Mouse (Mus musculus): ENCODE results near the gene Trip10.

Trip10 gene

DNA sequence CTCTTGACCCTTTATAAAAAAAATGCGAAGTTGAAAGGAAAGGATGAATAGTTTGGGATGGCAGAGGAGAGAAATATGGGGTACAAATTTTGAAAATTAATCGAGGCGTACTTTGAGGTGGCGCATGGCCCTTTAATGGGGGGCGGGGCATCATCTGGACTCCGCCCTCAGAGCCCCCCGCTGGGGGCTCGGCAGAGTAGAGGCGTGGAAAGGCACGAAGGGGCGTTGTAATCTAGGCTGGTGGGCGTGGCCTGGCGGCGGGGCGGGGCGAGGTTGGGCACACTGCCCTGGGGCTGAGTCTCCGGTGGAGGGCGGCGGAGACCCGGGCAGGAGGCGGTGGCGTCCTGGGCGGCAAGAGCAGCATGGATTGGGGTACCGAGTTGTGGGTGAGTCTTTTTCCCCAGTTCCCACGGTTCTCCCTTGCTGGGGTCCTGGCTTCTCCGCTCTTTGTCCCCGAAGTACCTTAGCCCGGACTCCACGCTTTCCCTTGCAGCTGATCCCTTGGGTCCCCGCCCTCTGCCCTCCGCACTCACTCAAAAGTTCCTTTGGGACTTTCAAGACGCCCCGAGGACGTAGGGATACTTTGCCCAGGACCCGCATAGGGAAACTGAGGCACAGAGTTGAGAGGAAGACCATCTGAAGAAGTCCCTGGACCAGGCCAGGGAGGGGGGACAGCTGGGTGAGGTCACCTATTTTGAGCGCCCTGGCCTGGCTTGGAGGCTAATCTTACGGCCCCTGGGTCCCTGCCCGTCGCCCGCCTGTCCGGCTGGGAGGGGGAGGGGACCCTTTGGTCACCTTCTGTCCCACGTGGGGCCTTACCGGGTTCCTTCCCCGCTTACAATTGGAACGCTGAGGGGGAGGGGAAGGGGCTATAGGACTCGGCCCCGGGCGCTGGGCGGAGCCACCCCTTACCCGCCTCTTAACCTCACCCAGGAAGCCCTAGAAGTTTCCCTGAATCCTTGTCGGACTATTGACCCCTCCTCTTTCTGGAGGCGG is at the start of gene Trip10:
TSS of gene Trip10 (plus strand) at position 270 of the 996 bp plus-strand sequence.
- DNase-seq, result peak; percentile 94 to 96

DNA sequence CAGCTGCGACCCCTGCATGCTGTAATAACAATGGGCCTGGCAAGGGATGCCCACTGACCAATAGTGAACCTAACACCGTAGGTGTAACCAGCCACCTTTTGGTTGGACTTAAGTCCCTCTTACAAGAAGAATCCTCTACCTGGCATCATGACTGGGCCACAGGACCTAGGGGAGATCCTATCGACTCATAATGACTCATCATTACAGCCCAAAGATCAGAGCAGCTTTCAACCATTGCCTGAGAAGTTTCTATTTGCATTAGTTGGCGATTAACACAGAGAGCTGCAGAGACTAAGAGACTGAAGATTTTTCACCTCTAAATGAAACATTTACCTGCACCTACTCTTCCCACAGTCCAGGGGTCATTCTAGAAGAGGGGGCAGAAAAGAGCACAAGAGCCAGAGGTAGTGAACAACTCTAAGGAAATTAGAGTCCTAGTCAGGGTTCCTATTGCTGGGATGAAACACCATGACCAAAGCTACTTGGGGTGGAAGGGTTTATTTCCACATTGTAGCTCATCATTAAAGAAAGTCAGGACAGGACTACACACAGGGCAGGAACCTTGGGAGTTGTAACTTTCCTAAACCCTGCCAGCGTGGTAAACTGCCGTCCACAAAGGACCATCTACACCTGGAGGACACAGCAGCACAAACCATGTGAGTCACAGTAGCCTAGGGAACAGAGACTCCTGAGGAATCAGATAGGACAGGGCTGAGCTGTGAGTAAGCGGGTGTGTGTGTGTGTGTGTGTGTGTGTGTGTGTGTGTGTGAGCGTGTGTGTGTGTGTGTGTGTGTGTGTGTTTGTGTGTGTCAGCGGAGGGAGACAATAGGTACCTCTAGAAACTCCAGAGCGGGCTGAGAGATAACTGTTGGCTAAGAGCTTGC is 47.2 kb upstream of the Trip10 start:
- no peak for DNase-seq

DNA sequence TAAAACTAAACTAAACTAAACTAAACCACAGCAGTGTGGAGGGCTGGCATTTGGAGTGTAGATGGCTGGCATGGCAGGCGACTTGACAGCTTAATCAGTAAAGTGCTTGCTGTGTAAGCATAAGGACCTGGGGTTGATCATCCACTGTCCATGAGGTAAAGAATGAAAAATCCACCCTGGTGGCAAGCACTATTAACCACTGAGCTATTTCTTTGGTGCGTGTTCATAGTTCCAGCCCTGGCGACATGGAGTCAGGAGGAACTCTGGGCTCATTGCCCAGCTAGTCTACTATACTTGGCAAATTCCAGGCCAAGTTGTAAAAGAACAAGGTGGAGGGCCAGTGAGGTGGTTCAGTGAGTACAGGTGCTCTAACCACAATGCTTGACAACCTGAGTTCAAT is 41.3 kb upstream of the Trip10 start:
- DNase-seq, result no peak

DNA sequence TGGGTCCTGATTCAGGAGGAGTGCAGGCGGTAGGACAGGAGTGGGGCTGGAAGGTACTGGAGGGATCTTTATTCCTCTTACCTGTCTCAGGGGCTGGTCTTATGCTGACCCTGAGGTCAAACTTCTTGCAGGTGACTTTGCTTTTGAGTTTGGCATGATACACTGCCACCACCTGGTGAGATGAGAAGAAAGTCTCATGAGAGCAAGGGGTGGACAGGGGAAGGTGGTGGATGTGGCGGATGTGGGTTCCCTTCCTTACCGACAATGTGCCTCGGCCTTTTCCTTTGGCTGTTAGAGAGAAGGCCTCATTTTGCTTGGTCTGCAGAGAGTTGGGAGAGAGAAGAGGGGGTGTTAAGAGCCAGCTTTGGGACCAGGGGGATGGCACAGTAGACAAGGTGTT is 39.9 kb upstream of the Trip10 start:
- no peak for DNase-seq

DNA sequence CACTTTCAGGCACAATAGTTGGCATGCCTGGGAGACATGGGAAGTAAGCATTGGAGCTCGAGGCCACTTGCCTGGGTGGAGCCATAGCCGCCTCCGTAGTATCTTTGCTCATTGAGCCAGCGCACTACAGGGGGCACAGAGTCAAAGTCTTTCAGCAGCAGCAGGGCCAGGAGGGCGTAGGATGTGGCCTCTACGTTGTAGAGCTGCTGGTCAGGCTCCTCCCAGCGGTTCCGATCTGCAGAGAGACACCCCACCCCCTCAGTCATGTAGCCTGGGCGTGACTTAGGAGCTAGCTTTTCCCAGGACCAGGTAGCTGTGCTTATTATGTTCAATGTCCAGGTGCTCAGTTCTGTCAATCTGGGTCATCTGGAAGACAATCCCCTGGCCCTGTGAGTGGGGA is 37.8 kb upstream of the Trip10 start:
- no peak for DNase-seq

DNA sequence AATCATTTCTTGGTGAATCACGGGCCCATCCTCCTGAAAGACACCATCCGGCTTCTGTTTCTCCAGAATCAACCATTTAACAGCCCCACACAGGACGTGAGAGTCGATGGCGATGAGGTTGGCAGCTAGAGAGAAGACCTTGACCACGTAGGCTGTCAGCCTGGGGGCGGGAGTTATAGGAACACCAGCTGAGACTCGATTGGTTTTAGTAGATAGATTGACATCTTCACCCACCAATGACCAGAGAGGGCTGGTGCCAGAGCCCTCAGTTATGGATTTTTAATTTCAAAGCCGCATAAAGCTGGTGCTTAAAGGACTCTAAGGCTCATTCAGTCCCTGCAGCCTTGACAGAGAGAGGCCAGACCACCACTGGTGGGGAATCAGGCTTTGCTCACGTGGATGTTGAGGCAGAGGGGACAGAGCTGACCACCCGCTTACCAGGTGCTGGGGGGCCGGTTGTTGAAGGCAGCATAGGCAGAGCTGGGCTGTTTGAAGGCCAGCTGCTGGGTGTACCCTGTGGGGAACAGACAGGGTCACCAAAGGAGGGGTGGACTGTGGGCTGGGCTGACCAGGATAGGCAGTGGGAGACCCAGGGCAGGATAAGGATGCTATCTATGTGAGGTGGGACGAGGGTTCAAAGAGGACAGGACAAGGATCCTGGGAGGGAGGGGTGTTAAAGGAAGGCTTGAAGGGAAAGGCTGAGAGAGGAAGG is 34.4 kb upstream of the Trip10 start:
- DNase-seq, result peak; percentile 69 to 71

DNA sequence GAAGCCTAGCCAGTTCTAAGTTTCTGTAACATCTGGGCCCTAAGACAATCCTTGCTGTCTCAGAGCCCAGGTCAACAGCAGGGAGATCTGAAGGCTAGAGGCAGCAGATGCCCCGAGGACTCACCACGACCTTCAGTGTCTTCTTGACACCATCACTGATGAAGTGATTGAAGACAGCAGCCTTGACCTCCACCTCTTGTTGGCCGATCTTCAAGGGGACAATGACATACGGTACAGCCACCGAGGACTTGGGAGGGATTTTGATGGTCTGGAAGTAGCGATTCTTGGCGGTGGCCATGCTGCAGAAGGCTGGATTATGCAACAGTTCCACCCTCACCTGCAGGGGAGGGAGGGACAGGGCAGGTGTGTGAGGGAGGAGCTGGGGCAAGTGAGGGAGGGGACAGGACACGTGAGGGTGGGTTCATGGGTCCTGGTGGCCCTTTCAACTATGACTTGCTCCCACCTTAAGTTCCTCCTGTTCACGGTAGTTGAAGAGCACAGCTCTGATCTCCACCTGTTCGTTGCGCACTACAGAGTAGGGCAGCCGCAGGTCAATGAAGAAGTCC is 30.8 kb upstream of the Trip10 start:
- DNase-seq, result no peak

DNA sequence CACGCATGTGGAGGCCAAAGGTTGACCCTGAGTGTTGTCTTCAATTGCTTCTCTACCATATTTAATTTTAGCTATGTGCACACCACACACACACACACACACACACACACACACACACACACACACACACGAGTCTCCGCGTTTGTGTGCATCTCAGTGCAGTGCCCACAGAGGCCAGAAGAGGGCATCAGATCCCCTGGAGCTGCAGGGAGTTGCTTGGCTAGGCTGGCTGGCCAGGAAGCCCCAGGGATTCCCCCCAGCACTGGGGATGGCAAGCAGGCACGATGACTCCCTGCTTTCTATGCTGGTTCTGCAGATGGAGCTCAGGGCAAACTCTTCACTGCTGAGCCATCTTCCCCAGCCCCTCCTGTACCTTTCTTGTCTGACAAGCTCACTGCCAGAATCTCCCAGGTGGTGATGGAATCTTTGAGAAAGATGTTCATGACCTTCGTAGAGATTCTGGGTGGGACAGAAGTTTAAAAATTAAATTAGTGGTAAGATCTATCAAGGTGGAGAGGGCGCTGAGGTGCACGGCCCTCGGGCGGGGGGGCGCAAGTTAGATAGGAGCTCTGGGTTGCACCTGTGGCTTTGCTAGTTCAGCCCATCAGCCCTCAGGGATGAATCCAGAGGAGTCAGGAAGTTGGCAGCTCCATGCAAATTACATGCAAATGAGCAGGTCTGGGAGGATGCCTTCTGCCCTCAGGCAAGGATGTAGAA is 29.9 kb upstream of the Trip10 start:
- DNase-seq, result peak; percentile 85

DNA sequence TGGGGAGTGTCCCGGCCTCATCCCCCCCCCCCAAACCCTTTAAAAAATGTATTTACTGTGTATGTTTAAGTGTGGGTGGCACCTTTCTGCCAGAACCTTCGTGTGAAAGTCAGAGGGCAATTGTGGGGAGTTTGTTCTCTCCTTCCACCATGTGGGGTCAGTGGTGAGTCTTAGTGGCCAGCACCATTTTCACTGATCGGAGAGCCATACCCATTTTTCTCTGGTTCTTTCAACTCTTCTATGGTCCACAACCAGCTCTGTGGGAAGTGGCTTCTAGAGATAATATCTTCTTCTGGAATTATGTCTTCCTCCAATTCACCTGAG is 29.4 kb upstream of the Trip10 start:
- DNase-seq, result peak; percentile 59 to 61

DNA sequence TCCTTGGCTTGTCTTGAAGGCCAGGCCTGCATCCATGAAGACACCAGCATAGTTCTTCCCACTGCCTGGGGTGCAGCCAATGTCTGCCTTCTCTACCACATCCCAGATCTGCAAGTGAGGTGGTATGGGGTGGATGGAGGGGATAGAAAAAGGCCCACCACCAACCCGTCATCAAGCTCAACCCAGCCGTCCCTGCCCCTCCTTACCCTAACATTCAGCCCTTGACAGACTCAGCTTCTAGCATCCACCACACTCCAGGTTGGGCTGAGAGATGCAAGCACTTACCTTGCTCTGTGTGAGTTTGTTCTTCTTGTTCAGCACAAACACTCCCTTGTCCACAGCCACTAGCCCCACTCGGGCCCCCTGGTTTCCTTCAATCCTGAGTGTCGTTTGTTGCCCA is 27.3 kb upstream of the Trip10 start:
- no peak for DNase-seq

DNA sequence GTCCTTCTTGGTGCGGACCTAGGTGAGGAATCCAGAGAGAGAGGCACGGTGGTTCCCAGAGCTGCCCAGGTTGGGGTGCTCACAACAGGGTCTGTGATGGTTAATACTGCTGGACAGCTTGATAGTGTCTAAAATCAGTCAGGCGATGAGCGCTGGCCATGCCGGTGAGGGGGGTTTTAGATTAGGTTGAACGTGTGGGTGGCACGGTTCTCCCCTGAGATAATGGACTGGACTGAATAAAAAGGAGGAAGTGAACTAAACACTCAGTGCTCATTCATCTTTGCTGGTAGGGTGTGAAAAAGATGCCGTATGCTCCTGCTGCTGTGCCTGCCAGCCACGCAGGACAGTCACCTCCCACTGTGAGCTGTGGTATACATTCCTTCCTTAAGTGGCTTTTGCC is 25.9 kb upstream of the Trip10 start:
- DNase-seq, result peak in 1 of 2 experiments; percentile 0

DNA sequence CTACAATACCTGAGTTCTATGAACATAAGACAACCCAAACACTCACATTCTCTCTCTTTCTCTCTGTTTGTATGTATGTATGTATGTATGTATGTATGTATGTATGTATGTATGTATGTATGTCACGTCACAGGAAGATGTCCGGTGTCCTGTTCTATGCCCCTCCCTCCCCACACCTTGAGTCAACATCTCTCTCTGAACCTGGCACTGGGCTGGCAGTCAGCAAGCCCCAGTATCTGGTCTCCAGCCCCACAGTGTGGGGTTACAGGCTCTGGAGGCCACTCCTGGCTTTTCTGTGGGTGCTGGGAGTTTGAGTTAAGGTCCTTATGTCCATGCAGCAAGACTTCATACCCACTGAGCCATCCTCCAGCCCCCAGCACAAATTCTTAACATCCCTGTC is 21.8 kb upstream of the Trip10 start:
- DNase-seq, result no peak

DNA sequence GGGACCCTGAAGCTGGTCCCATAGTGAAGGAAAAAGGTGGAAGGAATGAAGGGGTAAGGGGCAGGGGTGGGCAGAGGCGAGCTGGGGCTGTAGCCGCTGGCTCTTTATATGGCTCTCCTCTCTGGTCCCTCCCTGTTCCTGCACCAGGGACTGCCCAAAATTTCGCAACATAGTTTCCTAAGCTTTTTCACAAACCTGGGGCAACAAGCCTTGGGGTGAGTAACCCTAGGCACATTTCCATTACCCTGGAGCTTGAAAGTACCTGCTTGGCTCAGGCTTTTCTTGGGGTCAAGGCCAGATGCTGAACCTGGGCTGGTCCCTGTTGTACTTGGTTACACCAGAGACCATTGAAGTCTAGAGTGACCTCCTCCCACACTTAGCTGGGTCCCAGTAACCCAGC is 21.2 kb upstream of the Trip10 start, which contains the start of gene C3:
TSS of gene C3 (minus strand) at position 123 of the 400 bp plus-strand sequence.
- DNase-seq, result no peak

DNA sequence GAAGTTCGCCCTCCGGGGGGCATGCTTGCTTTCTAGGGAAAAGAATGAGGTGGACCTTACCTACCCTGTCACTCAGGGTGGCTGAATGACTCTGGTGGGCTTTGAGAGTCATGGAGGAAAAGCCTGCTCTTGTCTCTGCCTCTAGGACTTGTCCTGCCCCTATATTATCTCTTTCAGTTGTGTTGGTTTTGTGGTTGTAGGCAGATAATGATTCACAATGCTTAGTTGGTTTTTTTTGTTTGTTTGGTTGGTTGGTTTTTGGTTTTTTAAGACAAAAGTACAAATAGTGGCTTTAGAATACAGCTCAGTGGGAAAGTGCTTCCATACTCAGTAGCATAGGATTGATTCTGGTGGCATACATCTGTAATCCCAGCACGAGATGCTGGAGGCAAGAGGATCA is 20.4 kb upstream of the Trip10 start:
- DNase-seq, result no peak

DNA sequence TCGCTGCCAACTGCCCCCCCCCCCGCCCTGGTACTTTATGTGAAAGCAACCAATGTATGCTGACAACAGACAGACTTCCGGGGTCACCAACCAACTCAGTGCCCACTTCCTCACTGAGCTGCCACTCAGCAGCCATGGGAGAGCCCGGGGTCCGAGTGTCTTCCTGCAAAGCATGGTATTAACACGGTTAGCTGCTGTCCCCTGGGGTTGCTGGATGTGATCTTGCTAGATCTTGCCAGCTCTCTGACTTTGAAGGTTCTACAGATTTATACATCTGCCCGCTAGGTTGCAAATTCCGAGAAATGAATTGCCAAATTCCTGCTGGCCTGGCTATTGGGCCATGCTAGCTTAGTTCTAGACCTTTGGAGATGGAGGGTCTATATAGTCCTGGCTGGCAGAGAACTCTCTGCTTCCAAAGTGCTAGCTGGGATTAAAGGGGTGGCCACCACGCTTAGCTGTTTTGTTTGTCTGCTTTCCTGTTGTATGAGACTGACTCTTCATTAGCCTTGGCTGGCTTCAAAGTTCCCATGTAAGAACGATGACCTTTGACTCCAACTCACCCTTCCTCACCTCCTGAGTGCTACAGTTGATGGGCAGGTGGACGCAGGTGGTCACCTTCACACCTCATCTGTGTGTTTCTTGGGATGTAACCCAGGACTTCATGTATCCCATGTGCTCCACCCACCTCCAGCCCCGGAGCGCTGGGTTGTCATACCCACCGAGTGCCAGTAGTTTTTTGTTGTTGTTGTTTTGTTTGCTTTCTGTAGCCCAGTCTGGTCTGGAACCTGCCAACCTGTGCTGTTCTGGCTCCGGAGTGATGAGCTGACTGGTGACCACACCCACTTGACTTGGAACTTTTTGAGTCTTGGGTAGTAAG is 19.2 kb upstream of the Trip10 start:
- DNase-seq, result peak in 1 of 2 experiments; percentile 25

DNA sequence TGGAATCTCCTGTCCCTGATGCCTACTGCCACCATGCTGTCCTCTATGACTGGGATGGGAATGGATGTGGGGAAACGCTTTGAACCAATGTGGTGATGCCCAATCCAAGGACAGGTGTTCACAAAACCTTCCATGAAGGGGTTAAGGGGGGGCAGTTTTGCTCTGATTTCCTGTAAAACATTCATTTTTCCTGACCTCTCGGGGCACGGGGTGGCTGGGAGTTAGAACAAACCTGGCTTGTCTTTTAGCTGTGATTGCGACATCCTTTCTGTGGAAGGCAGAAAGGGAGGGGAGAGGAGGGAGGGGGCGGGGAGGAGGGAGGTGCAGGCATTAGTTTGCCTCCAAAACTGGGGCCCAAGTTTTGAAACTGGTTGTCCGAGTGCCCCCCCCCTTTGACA is 18.5 kb upstream of the Trip10 start:
- DNase-seq, result no peak

DNA sequence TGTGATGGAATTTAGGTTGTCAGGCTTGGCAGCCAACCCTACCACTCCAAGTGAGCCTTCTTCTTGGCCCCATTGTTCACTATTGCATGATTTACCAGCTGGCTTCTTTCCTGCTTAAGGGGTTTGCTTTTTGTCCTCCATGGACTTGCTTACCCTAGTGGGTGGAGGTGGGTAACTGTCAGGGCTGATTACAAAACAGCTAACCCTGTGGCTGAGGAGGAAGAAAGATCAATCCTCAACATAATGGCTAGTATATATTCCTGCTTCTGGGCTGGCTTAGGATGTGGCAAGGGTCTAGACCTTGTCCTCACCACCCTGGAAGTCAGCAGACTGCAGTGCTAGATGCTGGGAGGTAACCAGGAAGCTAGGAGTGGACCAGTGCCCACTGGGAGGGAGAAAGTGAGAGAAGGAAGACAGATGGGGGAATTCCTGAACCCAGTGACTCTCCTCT is 17.9 kb upstream of the Trip10 start:
- no peak for DNase-seq

DNA sequence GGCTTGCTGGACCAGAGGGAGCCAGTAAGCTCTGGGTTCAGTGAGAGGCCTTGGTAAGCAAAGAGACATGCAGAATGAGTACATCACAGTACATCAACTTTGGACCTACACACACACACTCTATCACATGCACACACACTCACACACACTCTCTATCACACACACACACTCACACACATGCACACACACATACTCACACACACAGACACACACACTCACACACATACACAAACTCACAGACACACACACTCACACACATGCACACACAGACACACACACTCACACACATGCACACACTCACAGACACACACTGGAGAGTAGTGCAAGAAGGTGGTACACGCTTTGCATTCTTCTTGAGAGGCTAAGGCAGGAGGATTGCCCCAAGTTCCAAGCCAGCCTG is 17.1 kb upstream of the Trip10 start:
- DNase-seq, result no peak

DNA sequence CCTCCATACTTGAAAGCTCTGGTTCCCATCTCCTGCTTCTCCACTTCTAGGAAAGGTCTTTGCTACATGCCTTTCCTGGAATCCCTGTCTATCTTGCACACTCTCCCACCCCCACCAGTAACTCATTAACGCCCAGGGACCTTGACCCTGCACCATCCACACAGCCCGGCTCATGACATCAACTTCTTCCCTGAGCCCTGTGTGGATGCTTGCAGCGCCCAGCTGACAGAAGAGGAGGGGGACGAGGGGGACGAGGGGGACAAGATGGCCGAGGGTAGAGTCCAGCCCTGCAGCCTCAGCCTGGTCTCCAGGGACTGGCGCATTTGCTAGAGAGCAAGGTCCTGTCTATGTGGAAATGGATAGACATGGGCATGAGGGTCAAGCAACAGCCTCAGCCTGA is 16.2 kb upstream of the Trip10 start:
- DNase-seq, result no peak

DNA sequence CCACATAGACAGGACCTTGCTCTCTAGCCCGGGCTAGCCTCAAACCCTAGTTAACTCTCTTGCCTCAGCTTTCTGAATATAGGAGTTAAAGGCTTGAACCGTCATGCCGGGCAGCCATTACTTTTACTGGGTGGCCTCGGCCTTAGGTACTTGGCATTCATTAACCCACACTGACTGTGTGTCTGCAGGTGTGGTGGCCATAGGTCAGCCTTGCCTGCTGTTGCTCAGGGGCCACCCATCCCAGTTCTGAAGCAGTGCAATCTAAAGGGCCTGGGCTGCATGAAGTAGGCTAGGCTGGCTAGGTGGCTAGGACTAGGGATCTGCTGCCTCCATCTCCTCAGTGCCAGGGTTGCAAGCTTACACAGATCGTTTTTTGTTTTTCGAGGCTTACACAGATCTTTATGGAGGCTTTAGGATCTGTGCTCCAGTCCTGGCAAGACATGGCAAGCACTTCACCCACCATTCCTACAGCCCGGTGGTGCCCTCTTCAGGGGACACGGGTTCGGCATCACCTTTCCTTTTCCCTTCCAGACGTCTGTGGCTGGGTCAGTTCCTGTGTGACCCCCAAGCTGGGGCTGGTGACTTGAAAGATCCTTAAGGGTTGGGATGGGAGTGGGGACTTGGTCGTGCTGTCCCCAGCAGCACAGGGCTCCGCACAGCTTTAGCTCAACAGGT is 14.9 kb upstream of the Trip10 start:
- no peak for DNase-seq

Measured in cerebellum, postnatal 10 days (tissue).